Mouse (Mus musculus) liver, adult 2 months (tissue): ENCODE data around the gene Dgki.

Experiments used
- CTCF ChIP-seq: fragments of 200-500 bp; IDR thresholded peaks from 2 replicates; pipeline ENCODE4 v1.5.1; 2011; ENCODE audit warnings: low read depth, low read length, control low read depth
- POLR2A ChIP-seq: fragments of 200-500 bp; IDR thresholded peaks from 2 replicates; pipeline ENCODE4 v1.6.1; 2011; ENCODE audit warnings: low read length, control low read depth; ENCODE audit not compliant: insufficient read depth; ENCODE audit errors: extremely low read depth

DNA sequence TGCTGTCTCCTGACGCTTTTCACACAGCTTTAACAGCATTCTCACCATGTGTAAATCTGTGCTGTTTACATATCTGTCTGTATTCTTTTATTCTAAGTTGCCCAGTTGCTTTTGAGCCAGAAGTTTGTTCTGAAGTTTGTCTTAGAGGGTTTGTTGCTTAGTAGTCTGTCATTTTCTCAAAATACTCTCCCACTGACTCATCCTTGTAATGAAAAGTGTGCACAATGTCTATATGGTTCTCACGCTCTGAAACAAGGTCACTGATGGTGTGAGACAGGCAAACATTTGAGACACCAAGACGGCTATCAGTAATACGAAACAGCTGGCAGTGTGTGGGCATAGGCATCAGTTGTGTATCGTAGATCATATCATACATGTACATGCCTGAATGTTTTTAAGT lies 23.8 kb downstream of the Dgki start:
- TF ChIP-seq CTCF, result no peak
- TF ChIP-seq POLR2A, result no peak
